Mouse (Mus musculus) hindbrain, postnatal 0 days (tissue): ENCODE results near the gene Polr2e. TPM values are rescaled to one million over a fixed set of nuclear protein-coding genes. Genes with fewer than 3 reads are reported as not detected.

Source experiments
- ATAC-seq: fragments of 200-750 bp; cut with Nextera tagmentation; 2 replicates; pipeline ENCODE4 v1.8.0; 2017; ENCODE audit warnings: mild to moderate bottlenecking, moderate TSS enrichment, moderate library complexity
- DNase-seq: peaks from one replicate; pipeline ENCODE4 v3.0.0-alpha.2; 2015; ENCODE audit warnings: low spot score
- H3K27ac ChIP-seq: fragments of 300-500 bp; sonication (generic); 2 replicates; pipeline ENCODE4 v1.5.1; 2014; ENCODE audit warnings: mild to moderate bottlenecking
- H3K27me3 ChIP-seq: fragments of 300-500 bp; sonication (generic); 2 replicates; pipeline ENCODE4 v1.6.1; 2014; ENCODE audit warnings: low read length, mixed read lengths; ENCODE audit not compliant: insufficient read depth
- H3K36me3 ChIP-seq: fragments of 300-500 bp; sonication (generic); 2 replicates; pipeline ENCODE4 v1.6.1; 2014; ENCODE audit warnings: low read length, mixed read lengths; ENCODE audit not compliant: insufficient read depth
- H3K4me1 ChIP-seq: fragments of 300-500 bp; sonication (generic); 2 replicates; pipeline ENCODE4 v1.6.1; 2014; ENCODE audit warnings: antibody characterized with exemption, low read length, mixed read lengths; ENCODE audit not compliant: insufficient read depth
- H3K4me2 ChIP-seq: fragments of 300-500 bp; sonication (generic); 2 replicates; pipeline ENCODE4 v1.6.1; 2014; ENCODE audit warnings: low read depth, mild to moderate bottlenecking, low read length, moderate library complexity, mixed read lengths
- H3K4me3 ChIP-seq: fragments of 300-500 bp; sonication (generic); 2 replicates; pipeline ENCODE4 v1.5.1; 2014; ENCODE audit warnings: low read length
- H3K9ac ChIP-seq: fragments of 300-500 bp; sonication (generic); replicated peaks from 2 replicates; pipeline ENCODE4 v1.6.1; 2014; ENCODE audit warnings: mild to moderate bottlenecking, low read length, moderate library complexity, mixed read lengths
- H3K9me3 ChIP-seq: fragments of 300-500 bp; sonication (generic); 2 replicates; pipeline ENCODE4 v1.6.1; 2016; ENCODE audit warnings: low read length, mixed read lengths
- CTCF ChIP-seq: IDR thresholded peaks from 2 replicates; pipeline ENCODE4 v1.5.1; 2016; ENCODE audit warnings: antibody characterized with exemption, control low read depth, low read depth
- WGBS: fragments of 180-500 bp; shearing (Covaris S2); extraction: QIAGEN DNeasy Blood & Tissue Kit; methylation state at CpG from one replicate; pipeline ENCODE4 v1.1.7; 2014; 5-methylcytosine and 5-hydroxymethylcytosine counted together
- polyA plus RNA-seq: library from polyadenylated mRNA; unstranded; fragments of >200 nt; fragmentation: Nextera tagmentation; extraction: Ambion mirVana; gene quantifications from 2 replicates; pipeline ENCODE4 v1.2.1, GENCODE M21; 2015
- total RNA-seq: library from RNA; depleted of rRNA; stranded (reverse); fragments of >200 nt; gene quantifications from 2 replicates; pipeline ENCODE4 v1.2.3, GENCODE M21; 2014

The Polr2e gene
- total and polyA plus RNA-seq, 2 experiments from 2014 or later: 100 to 143 TPM

DNA sequence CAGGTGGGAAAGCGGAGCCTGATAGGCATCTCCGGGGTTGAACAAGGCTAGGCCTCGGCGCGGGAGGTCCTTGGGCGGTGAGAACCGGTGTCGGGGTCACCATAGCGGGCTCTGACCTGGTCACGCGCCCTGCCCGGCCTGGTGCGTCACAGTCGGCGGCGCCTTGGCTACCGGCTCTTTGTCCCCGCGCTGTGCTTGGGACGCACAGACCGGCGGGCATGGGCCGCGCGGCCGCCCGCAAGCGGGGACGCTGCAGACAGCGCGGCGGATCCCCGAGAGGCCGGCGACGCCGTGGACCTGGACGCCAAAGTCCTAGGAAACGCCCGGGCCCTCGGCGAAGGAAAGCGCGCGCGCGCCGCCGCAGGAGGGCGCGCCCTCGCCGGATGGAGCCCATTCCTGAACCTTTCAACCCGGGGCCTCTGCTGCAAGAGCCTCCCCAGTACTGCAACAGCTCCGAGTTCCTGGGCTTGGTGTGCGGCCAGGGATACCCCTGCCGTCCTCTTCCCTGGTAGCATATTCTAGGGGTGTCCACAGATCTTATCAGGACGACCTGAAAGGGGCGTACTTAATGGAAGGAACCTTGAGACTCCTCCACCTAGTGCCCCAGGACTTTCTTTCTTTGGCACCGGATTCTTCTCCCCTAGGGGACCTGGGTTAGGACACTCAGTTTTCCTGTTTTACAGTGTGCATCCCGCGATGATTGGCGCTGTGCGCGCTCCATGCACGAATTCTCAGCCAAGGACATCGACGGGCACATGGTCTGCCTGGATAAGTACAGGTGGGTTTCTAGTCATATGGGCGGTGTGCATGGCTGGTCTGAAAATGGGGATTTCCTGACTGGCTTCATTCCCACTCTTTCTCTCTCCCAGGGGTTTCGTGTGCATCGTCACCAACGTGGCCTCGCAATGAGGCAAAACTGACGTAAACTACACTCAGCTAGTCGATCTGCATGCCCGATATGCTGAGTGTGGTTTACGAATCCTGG lies 14.5 kb upstream of the Polr2e start:
- Histone ChIP-seq H3K36me3 (peaks cover 20% of the 10 kb centered on the region), H3K4me1 (peaks cover 8% of the 10 kb centered on the region), H3K27ac (peak overlapping the region; percentile 96), H3K27me3 (no peaks in the 10 kb centered on the region), H3K4me3 (peak overlapping the region; percentile 52), H3K9ac (peak overlapping the region; percentile 74), H3K4me2 (peak overlapping the region; percentile 76), H3K9me3 (no peaks in the 10 kb centered on the region)
- peak; percentile 16 for TF ChIP-seq CTCF
- under 1% methylated on average over 69 of the region's 77 CpGs for WGBS
- ATAC-seq: peak; percentile 63
- DNase-seq: peak; percentile 74

DNA sequence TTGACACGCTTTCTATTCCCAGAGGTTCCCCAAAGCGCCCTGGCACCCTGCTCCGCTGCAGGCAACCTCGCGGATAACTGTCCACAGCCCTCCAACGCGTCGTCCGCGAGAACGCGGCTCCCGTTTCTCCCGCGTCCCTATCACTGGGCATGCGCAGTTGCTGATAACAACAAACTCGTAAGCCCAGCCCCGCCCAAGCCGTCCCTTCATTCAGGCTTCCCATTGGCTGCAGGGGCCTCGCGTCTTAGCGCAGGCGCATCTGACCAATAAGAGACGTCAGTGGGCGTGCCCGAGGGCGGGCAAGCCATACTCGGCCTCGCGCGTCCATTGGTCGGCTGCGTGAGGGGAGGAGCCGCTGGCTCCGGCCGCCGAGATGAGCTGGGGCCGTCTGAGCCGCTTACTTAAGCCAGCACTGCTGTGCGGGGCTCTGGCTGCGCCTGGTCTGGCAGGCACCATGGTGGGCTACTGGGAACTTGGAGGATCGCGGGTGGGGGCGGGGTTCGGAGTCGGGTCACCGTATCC lies 13.7 kb upstream of the Polr2e start:
- peak overlapping the region; percentile 96 for H3K27ac ChIP-seq
- 1% methylated on average over 47 of the region's 47 CpGs for WGBS

DNA sequence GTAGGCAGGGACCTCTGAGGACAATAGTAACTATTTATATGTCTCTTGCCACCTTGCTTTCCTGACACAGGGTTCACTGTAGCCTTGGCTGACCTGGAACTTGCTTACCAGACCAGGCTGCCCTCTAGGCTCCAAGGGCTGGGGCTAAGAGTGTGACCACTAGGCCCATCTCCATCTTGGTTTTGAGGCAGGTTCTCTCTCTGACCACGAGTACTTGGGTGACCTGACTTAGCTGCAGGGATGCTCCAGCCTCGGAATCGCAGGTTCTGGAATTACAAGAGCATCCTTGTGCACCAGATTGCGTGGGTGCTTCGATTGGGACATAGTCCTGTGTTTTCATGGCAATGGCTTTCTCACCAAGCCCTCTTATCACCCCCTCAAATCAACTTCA lies 12.8 kb upstream of the Polr2e start:
- Histone ChIP-seq H3K36me3 (peaks cover 10% of the 10 kb centered on the region), H3K9ac (no peak overlapping the region), H3K4me3 (no peak overlapping the region), H3K27ac (no peak overlapping the region), H3K9me3 (no peaks in the 10 kb centered on the region), H3K4me2 (no peak overlapping the region), H3K4me1 (peaks cover 8% of the 10 kb centered on the region), H3K27me3 (no peaks in the 10 kb centered on the region)
- WGBS: 82% methylated on average over 5 of the region's 5 CpGs
- ATAC-seq (no peak), DNase-seq (no peak)
- TF ChIP-seq CTCF: no peak

More for the DNA sequence above, 13.7 kb upstream of the Polr2e start:
- Histone ChIP-seq H3K27me3 (no peaks in the 10 kb centered on the region), H3K4me2 (peak overlapping the region; percentile 76), H3K4me3 (peak overlapping the region; percentile 52), H3K9ac (peak overlapping the region; percentile 74), H3K36me3 (peaks cover 19% of the 10 kb centered on the region), H3K4me1 (peaks cover 8% of the 10 kb centered on the region), H3K9me3 (no peaks in the 10 kb centered on the region)
- ATAC-seq (peak; percentile 96), DNase-seq (peak; percentile 100)
- TF ChIP-seq CTCF: no peak

DNA sequence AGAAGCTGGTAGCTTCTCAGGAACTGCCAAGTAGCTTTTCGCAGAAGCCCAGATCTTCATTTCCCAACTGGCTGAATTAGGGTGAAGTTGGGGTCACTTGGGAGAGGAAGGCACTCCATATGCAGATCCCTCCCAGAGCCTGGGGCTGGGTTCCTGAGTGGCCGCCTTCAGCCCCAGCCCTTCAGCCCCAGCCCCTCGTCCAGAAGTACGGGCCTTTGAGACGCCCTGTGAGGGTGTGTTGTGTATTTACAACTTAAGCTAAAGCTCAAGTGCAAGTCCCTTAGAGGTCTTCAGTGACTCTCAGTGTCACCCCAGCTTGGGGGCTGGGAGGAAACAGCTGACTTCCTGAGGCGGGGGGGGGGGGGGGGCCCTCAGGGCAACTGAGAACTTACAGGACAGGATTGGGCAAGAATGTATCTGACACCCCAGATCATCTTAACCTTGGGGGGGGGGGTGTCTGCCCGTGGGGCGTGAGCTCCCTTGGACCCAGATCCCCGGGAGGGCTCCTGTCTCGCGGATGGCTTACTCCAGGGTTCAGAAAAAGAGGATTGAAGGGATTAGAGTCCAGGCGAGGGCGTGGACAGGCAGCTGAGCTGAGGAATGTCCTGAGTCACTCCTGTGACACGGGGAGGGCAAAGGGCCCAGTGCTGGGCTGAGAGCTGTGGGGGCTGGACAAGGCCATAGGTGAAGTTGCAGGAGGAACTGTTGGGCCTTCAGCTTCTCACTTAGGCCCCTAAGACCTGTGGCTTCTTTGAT lies 12.2 kb upstream of the Polr2e start:
- no peak for TF ChIP-seq CTCF
- peaks cover 6% of the 10 kb centered on the region; the same call in 1 of the 2 replicates for H3K36me3 ChIP-seq
- peaks cover 8% of the 10 kb centered on the region for H3K4me1 ChIP-seq
- H3K9ac ChIP-seq: no peak overlapping the region
- WGBS: 45% methylated on average over 13 of the region's 14 CpGs
- H3K4me3 ChIP-seq: no peak overlapping the region
- no peak for DNase-seq
- H3K27ac ChIP-seq: peak overlapping the region; percentile 2; the same call in 1 of the 2 replicates
- no peaks in the 10 kb centered on the region for H3K9me3 ChIP-seq
- H3K4me2 ChIP-seq: no peak overlapping the region
- no peaks in the 10 kb centered on the region for H3K27me3 ChIP-seq
- no peak for ATAC-seq

DNA sequence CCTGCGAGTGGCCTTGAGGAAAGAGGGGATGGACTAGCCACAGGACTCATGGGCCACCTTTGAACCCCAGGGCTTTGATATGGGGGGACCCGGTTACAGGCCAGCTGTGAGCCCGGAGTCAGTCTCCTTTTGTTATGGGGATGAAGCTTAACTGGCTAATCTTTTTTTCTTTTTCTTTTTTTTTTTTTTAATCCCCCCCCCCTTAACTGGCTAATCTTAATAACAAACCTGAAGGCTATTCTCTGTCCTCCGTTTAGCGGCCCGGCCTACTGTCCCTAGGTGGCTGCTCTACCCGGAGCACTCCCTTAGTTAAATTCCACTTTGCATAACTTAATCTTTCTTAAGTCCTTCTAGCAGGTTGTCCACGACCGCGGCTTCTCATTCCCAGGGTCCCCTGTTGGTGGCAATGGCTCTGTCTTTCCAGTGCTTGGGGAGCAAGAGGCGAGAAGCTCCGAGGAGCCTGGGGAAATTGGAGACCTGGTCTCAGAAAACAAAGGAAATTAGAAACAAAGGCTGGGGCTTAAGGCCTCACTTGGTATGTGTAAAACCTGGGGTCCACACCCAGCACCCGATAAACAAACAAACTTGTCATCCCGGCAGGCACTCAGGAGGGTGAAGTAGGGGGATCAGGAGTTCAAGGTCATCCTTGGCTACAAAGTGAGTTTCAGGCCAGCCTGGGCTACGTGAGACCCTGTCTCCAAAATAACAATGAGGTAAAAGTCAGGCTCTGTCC lies 11.5 kb upstream of the Polr2e start:
- Histone ChIP-seq H3K36me3 (no peaks in the 10 kb centered on the region), H3K4me2 (no peak overlapping the region), H3K4me1 (peaks cover 8% of the 10 kb centered on the region), H3K4me3 (no peak overlapping the region), H3K27me3 (no peaks in the 10 kb centered on the region), H3K9me3 (no peaks in the 10 kb centered on the region), H3K27ac (peak overlapping the region; percentile 2; the same call in 1 of the 2 replicates), H3K9ac (no peak overlapping the region)
- 23% methylated on average over 15 of the region's 15 CpGs for WGBS
- no peak for ATAC-seq
- TF ChIP-seq CTCF: no peak
- no peak for DNase-seq

DNA sequence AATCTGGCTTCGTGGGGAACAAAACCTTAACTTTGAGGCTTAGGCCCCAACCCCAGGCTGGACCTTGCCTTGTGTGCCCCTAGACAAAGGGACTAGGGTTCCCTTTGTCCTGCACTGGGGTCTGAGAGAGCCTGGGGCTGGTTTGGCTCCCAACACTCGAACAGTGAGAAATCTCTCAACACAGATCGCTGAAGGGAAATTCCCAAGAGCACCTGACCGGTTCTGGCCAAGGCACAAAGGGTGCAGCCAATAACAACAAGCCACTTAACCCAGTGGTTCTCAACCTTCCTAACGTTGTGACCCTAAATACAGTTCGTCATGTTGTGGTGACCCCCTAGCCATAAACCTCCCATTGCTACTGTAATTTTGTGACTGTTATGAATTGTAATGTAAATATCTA lies 10.6 kb upstream of the Polr2e start:
- H3K27me3 ChIP-seq: no peaks in the 10 kb centered on the region
- no peak for DNase-seq
- H3K27ac ChIP-seq: no peak overlapping the region
- TF ChIP-seq CTCF: no peak
- no peak for ATAC-seq
- no peaks in the 10 kb centered on the region for H3K36me3 ChIP-seq
- no peak overlapping the region for H3K9ac ChIP-seq
- H3K9me3 ChIP-seq: no peaks in the 10 kb centered on the region
- 21% methylated on average over 6 of the region's 6 CpGs for WGBS
- peaks cover 3% of the 10 kb centered on the region for H3K4me1 ChIP-seq
- H3K4me2 ChIP-seq: no peak overlapping the region
- no peak overlapping the region for H3K4me3 ChIP-seq
